Mouse (Mus musculus) stomach, embryonic 16.5 days (tissue): Measurements from ENCODE around the gene Strada. TPM values are rescaled to one million over a fixed set of nuclear protein-coding genes. Genes with fewer than 3 reads are reported as not detected.
"Not testable (repeated sequence)": the region's sequence is repeated elsewhere in the genome, so short reads cannot be mapped to it uniquely, and the experiment has no call there.

Experiments used
- ATAC-seq: fragments of 200-750 bp; cut with Nextera tagmentation; 2 replicates; pipeline ENCODE4 v1.8.0; 2017; ENCODE audit warnings: moderate number of reproducible peaks, moderate TSS enrichment; ENCODE audit not compliant: insufficient read depth, low FRiP score
- H3K27ac ChIP-seq: fragments of 300-500 bp; sonication (generic); 2 replicates; pipeline ENCODE4 v1.5.1; 2014; ENCODE audit warnings: low read length
- H3K27me3 ChIP-seq: fragments of 300-500 bp; sonication (generic); 2 replicates; pipeline ENCODE4 v1.6.1; 2014; ENCODE audit warnings: low read length, control low read depth, mixed read lengths; ENCODE audit not compliant: control insufficient read depth, insufficient read depth
- H3K36me3 ChIP-seq: fragments of 300-500 bp; sonication (generic); 2 replicates; pipeline ENCODE4 v1.6.1; 2014; ENCODE audit warnings: low read length; ENCODE audit not compliant: control insufficient read depth, insufficient read depth
- H3K4me1 ChIP-seq: fragments of 300-500 bp; sonication (generic); 2 replicates; pipeline ENCODE4 v1.6.1; 2014; ENCODE audit warnings: low read length, control low read depth, mixed read lengths; ENCODE audit not compliant: control insufficient read depth, insufficient read depth
- H3K4me2 ChIP-seq: fragments of 300-500 bp; sonication (generic); 2 replicates; pipeline ENCODE4 v1.6.1; 2014; ENCODE audit warnings: low read depth, low read length, mixed read lengths
- H3K4me3 ChIP-seq: fragments of 300-500 bp; sonication (generic); replicated peaks from 2 replicates; pipeline ENCODE4 v1.5.1; 2014; ENCODE audit warnings: mild to moderate bottlenecking, low read length
- H3K9ac ChIP-seq: fragments of 300-500 bp; sonication (generic); 2 replicates; pipeline ENCODE4 v1.6.1; 2014; ENCODE audit warnings: low read length
- H3K9me3 ChIP-seq: fragments of 300-500 bp; sonication (generic); replicated peaks from 2 replicates; pipeline ENCODE4 v1.6.1; 2016; ENCODE audit warnings: low read length, control low read depth; ENCODE audit not compliant: control insufficient read depth
- WGBS: fragments of 180-500 bp; shearing (Covaris S2); extraction: QIAGEN DNeasy Blood & Tissue Kit; methylation state at CpG from one replicate; pipeline ENCODE4 v1.1.7; 2014; 5-methylcytosine and 5-hydroxymethylcytosine counted together
- polyA plus RNA-seq: library from polyadenylated mRNA; unstranded; fragments of >200 nt; fragmentation: Nextera tagmentation; extraction: Ambion mirVana; gene quantifications from 2 replicates; pipeline ENCODE4 v1.2.1, GENCODE M21; 2015

Strada gene
- polyA plus RNA-seq, 1 experiment from 2014 or later: 18.8 TPM

DNA sequence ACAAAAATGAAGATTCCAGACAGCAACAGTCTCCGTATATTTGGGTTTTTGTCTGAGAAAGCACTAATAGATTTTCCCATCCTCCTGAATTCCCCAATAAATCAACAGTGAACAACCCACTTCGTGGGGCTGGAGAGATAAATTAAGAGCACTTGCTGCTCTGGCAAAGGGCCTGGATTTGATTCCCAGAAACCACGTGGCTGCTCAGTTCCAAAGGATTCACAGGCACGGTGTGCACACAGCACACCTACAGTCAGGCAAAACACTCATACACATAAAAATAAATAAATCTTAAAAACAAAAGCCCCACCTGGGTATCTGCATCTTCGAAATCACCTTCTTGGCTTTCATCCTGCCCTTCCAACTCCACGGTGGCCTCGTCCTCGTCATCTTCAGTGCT lies 10.8 kb upstream of the Strada start:
- Histone ChIP-seq H3K27me3 (no peaks in the 10 kb centered on the region), H3K4me1 (peaks cover 13% of the 10 kb centered on the region), H3K4me2 (no peak overlapping the region), H3K4me3 (no peak overlapping the region), H3K27ac (no peak overlapping the region), H3K9me3 (no peaks in the 10 kb centered on the region), H3K9ac (no peak overlapping the region), H3K36me3 (peaks cover 14% of the 10 kb centered on the region)
- 86% methylated on average over 8 of the region's 8 CpGs for WGBS
- ATAC-seq: no peak

DNA sequence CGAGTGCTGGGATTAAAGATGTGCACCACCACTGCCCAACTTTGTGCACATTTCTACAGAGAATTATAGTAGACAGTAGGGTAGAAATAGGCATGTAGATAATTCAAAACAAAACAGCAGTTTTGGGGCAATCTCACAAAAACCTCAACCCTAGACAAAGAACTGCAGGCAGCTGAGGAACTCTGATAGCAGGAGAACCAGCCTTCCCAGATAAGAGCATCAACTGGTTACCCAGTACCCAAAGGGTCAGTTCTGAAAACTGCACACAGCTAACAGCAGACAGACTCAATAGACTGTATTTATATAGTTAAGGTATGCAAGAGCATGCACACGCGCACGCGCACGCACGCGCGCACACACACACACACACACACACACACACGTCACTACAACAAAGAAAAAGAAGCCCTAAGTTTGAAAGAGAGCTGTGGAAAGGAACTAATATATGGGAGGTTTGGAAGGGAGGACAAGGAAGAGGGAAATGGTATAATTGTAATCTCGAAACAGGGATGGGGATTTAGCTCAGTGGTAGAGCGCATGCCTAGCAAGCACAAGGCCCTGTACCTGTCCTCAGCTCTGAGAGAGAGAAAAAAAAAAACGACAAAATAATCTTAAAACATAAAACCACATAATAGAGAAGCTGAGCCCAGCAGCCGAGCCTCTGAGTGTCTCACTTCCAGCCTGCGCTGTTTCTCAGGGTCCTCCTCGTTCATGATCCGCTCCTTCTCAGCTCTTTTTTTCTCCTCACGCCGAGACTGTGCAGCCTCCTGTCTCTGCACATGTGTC lies 438 bp downstream of the Strada start:
- ATAC-seq: no peak
- H3K36me3 ChIP-seq: peaks cover 14% of the 10 kb centered on the region; the same call in 1 of the 2 replicates

GRCm38 (mm10) chr11:106200756-106201155 lies 1.2 kb downstream of the Strada start:
- H3K27me3 ChIP-seq: no peaks in the 10 kb centered on the region
- H3K36me3 ChIP-seq: peaks cover 14% of the 10 kb centered on the region; the same call in 1 of the 2 replicates
- H3K27ac ChIP-seq: no peak overlapping the region
- H3K9ac ChIP-seq: no peak overlapping the region
- H3K9me3 ChIP-seq: no peaks in the 10 kb centered on the region
- H3K4me2 ChIP-seq: no peak overlapping the region
- H3K4me1 ChIP-seq: no peaks in the 10 kb centered on the region
- H3K4me3 ChIP-seq: no peak overlapping the region
- ATAC-seq: no peak
- 74% methylated on average over 6 of the region's 6 CpGs for WGBS

More for the DNA sequence above, 438 bp downstream of the Strada start:
- Histone ChIP-seq H3K9me3 (no peaks in the 10 kb centered on the region), H3K4me1 (no peaks in the 10 kb centered on the region), H3K4me3 (no peak overlapping the region), H3K27me3 (no peaks in the 10 kb centered on the region), H3K27ac (no peak overlapping the region), H3K4me2 (no peak overlapping the region), H3K9ac (no peak overlapping the region)
- WGBS: 89% methylated on average over 19 of the region's 19 CpGs

- WGBS: 92% methylated on average over 7 of the region's 7 CpGs
- H3K9ac ChIP-seq, H3K27me3 ChIP-seq, H3K27ac ChIP-seq, H3K4me3 ChIP-seq, H3K9me3 ChIP-seq, ATAC-seq, H3K4me2 ChIP-seq, H3K4me1 ChIP-seq: not testable (repeated sequence)
- H3K36me3 ChIP-seq: peaks cover 10% of the 10 kb centered on the region; the same call in 1 of the 2 replicates
These were observed 2.0 kb downstream of the Strada start for GRCm38 (mm10) chr11:106199997-106200396.

- peaks cover 10% of the 10 kb centered on the region; the same call in 1 of the 2 replicates for H3K36me3 ChIP-seq
- no peak overlapping the region for H3K27ac ChIP-seq
These were observed 3.7 kb downstream of the Strada start for GRCm38 (mm10) chr11:106198277-106198676.

DNA sequence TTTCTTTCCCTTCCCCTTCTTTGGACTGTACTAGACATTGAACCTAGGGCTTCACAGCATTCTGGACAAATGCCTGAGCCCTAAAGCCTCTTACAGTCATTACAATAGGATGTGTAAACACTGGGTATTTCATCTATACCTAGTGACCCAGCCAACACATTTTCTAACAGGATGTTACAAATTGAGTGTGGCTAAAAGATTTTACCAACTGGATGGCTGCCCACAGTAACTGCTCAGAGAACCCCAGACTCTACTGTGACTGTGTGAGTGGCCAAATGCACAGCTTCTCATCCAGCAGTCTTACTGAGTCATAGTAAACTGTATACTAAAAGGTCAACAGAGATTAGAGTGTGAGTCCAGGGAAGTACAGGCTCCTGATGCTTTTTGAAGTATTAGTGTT lies 6.6 kb downstream of the Strada start:
- no peak for ATAC-seq
- peaks cover 5% of the 10 kb centered on the region; the same call in 1 of the 2 replicates for H3K4me1 ChIP-seq
- no peaks in the 10 kb centered on the region for H3K27me3 ChIP-seq
- H3K4me3 ChIP-seq: no peak overlapping the region
- H3K27ac ChIP-seq: 0 out of 2 replicates have a peak overlapping the region, but pooled peaks have one; percentile 17
- H3K4me2 ChIP-seq: no peak overlapping the region
- H3K36me3 ChIP-seq: peaks cover 10% of the 10 kb centered on the region; the same call in 1 of the 2 replicates
- no peak overlapping the region for H3K9ac ChIP-seq
- no peaks in the 10 kb centered on the region for H3K9me3 ChIP-seq

More at GRCm38 (mm10) chr11:106198277-106198676, 3.7 kb downstream of the Strada start:
- H3K4me1 ChIP-seq: no peaks in the 10 kb centered on the region
- no peaks in the 10 kb centered on the region for H3K27me3 ChIP-seq
- no peak overlapping the region for H3K4me3 ChIP-seq
- no peak for ATAC-seq
- no peaks in the 10 kb centered on the region for H3K9me3 ChIP-seq
- no peak overlapping the region for H3K4me2 ChIP-seq
- WGBS: 76% methylated on average over 4 of the region's 4 CpGs
- no peak overlapping the region for H3K9ac ChIP-seq

GRCm38 (mm10) chr11:106194891-106195290 lies 7.1 kb downstream of the Strada start:
- Histone ChIP-seq H3K9me3 (no peaks in the 10 kb centered on the region), H3K36me3 (peaks cover 10% of the 10 kb centered on the region; the same call in 1 of the 2 replicates), H3K9ac (no peak overlapping the region), H3K4me3 (no peak overlapping the region), H3K4me1 (peaks cover 5% of the 10 kb centered on the region; the same call in 1 of the 2 replicates), H3K27me3 (no peaks in the 10 kb centered on the region), H3K27ac (0 out of 2 replicates have a peak overlapping the region, but pooled peaks have one; percentile 17), H3K4me2 (no peak overlapping the region)
- 91% methylated on average over 7 of the region's 7 CpGs for WGBS
- no peak for ATAC-seq

GRCm38 (mm10) chr11:106194155-106194541 lies 7.8 kb downstream of the Strada start:
- ATAC-seq: no peak
- peak overlapping the region; percentile 85 for H3K4me3 ChIP-seq
- peaks cover 10% of the 10 kb centered on the region; the same call in 1 of the 2 replicates for H3K36me3 ChIP-seq
- peak overlapping the region; percentile 81 for H3K27ac ChIP-seq
- H3K4me2 ChIP-seq: peak overlapping the region; percentile 72
- H3K4me1 ChIP-seq: peaks cover 5% of the 10 kb centered on the region; the same call in 1 of the 2 replicates
- H3K9me3 ChIP-seq: no peaks in the 10 kb centered on the region
- WGBS: 30% methylated on average over 3 of the region's 3 CpGs
- H3K9ac ChIP-seq: peak overlapping the region; percentile 78
- H3K27me3 ChIP-seq: no peaks in the 10 kb centered on the region

DNA sequence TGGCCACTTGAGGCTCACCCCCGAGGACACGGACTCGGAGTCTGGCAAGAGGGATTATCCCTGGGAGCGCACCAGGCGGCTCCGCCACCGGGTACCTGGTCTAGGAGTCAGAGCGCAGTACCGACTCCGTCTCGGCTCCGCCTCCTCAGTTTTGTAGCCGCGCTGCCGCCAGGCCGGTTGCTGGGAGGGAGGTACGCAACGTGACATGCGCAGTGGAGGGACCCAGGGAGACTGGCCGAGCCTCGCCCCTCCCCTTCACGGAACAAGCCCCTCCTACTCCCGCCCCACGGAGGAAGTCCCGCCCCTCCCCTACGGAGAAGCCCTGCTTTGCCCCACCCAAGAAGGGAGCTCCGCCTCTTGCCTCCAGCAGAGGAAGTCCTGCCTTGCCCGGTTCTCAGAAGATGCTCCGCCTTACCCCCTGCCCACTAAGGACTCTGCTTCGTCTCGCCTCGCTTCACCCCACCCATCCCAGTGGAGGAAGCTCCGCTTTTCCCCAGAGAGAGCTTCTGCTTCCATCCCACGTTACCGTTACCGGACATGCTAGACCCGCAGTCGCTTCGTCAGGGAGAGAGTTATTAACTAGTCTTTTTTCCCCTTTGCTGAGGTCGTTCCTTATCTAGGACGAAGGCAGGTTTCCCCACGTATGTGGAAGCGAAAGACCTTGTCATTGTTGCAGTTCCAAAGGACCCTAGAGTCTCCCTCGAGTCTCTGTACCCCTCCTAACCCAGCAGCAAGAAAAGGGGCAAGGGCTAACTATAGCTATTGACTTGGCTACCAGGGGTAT lies 8.4 kb downstream of the Strada start:
- peak overlapping the region; percentile 87 for H3K9ac ChIP-seq
- H3K27me3 ChIP-seq: no peaks in the 10 kb centered on the region
- peaks cover 5% of the 10 kb centered on the region; the same call in 1 of the 2 replicates for H3K4me1 ChIP-seq
- H3K4me3 ChIP-seq: peak overlapping the region; percentile 85
- H3K4me2 ChIP-seq: peak overlapping the region; percentile 72
- H3K36me3 ChIP-seq: peaks cover 10% of the 10 kb centered on the region; the same call in 1 of the 2 replicates
- H3K9me3 ChIP-seq: no peaks in the 10 kb centered on the region
- peak overlapping the region; percentile 91 for H3K27ac ChIP-seq
- WGBS: under 1% methylated on average over 43 of the region's 44 CpGs
- peak; percentile 98 for ATAC-seq
